Mouse (Mus musculus) embryonic fibroblast, embryonic 13.5 days (primary cell): ENCODE results near the gene Pde4c.

Source experiments
- CTCF ChIP-seq: IDR thresholded peaks from 2 replicates; pipeline ENCODE4 v1.5.1; 2011; ENCODE audit warnings: mild to moderate bottlenecking, control low read depth, low read length, moderate library complexity, borderline replicate concordance; ENCODE audit not compliant: insufficient read depth
- POLR2A ChIP-seq: IDR thresholded peaks from 2 replicates; pipeline ENCODE4 v1.6.1; 2011; ENCODE audit warnings: low read depth, mild to moderate bottlenecking, control low read depth, low read length, moderate library complexity

- TF ChIP-seq CTCF = no peak
- TF ChIP-seq POLR2A = peak; percentile 79
Observed at GRCm38 (mm10) chr8:70776496-70777444, 53.2 kb downstream of the Pde4c start, which contains the start of gene Pik3r2.
